ENCODE assay signal across 8 mouse cellular contexts in genomic region chr19:52975564-52976185, GRCm38 (mm10).
DNase-seq lines count a peak whose midpoint lies in the region; ATAC-seq and TF ChIP-seq lines count a peak whose summit lies in the region.
"Had no signal": no experiment of that assay in that cellular context is flagged by ENCODE, and none has a peak within 500 bp of the region (broad histone marks: within the 10 kb centered on the region; RNA-seq: fewer than 3 reads in every experiment).

No protein-coding gene starts in this region.

- peak; percentile 91 for TF ChIP-seq CTCF in Patski (IDR thresholded peaks at IDR 0.05)

- WGBS in hindbrain, embryonic 16.5 days: 45% methylated on average over 15 of the region's 15 CpGs

- H3K9me3 ChIP-seq in hindbrain, embryonic 16.5 days (ENCODE audit: control insufficient read depth, low read length): peaks cover 6% of the 10 kb centered on the region

- no peak for DNase-seq in Patski (ENCODE audit: low read depth, low spot score)
- peak; percentile 73 to 74 for DNase-seq in cerebellum, adult 18-20 months
- DNase-seq in forelimb bud, embryonic 11.5 days (ENCODE audit: low read depth, low spot score): peak; percentile 72
- DNase-seq in left cerebral cortex, adult 18-20 months (ENCODE audit: low spot score in 2 of 2): peak; percentile 84 to 88
- DNase-seq in lung, postnatal 4 days: peak; percentile 50 to 75
- peak; percentile 74 for DNase-seq in right cerebral cortex, postnatal 25 days

- in situ Hi-C loops in Patski (cut with MboI; ENCODE audit: low pct_unique_long_range_greater_than_20kb): no loop called here

- H3K36me3 ChIP-seq in hindbrain, embryonic 16.5 days (ENCODE audit: control insufficient read depth, insufficient read depth, low read length): no peaks in the 10 kb centered on the region

- H3K4me3 ChIP-seq in hindbrain, embryonic 16.5 days (ENCODE audit: low read length): no peak overlapping the region
- H3K4me3 ChIP-seq: megakaryocyte, embryonic 14.5 days had no signal

- no peaks in the 10 kb centered on the region for H3K27me3 ChIP-seq in Patski
- H3K27me3 ChIP-seq in hindbrain, embryonic 16.5 days (replicated peaks; ENCODE audit: control insufficient read depth, insufficient read depth, low read length): no peaks in the 10 kb centered on the region
- H3K27me3 ChIP-seq: megakaryocyte, embryonic 14.5 days had no signal

- ATAC-seq in Patski: peak; percentile 88
- peak; percentile 58; the same call in 1 of the 2 replicates for ATAC-seq in hindbrain, embryonic 16.5 days

- H3K4me1 ChIP-seq in hindbrain, embryonic 16.5 days (ENCODE audit: control insufficient read depth, insufficient read depth, low read depth, low read length): peaks cover 2% of the 10 kb centered on the region; the same call in 1 of the 2 replicates

- CTCF ChIA-PET in Patski (lab: Charles Lee): interaction anchor here (0.6 to 3.0 kb wide), 3 partner anchors 8 to 18 kb away, joined by 3 to 20 read pairs (median 6); no protein-coding TSS in a partner anchor

- no peak overlapping the region for H3K4me2 ChIP-seq in hindbrain, embryonic 16.5 days (ENCODE audit: low read length)

- H3K27ac ChIP-seq in hindbrain, embryonic 16.5 days (ENCODE audit: low read depth, low read length): no peak overlapping the region

- H3K9ac ChIP-seq in hindbrain, embryonic 16.5 days (ENCODE audit: low read depth, low read length): no peak overlapping the region

- POLR2A ChIA-PET in Patski (lab: Charles Lee): no interaction called here
